Mouse (Mus musculus): Measurements from ENCODE around the gene Fcgr2b. TPM values are rescaled to one million over a fixed set of nuclear protein-coding genes. Genes with fewer than 3 reads are reported as not detected.
"Not testable (repeated sequence)": the region's sequence is repeated elsewhere in the genome, so short reads cannot be mapped to it uniquely, and the experiment has no call there.

Fcgr2b gene
- polyA plus RNA-seq, 1 experiment from 2014 or later: 0.52 TPM

DNA sequence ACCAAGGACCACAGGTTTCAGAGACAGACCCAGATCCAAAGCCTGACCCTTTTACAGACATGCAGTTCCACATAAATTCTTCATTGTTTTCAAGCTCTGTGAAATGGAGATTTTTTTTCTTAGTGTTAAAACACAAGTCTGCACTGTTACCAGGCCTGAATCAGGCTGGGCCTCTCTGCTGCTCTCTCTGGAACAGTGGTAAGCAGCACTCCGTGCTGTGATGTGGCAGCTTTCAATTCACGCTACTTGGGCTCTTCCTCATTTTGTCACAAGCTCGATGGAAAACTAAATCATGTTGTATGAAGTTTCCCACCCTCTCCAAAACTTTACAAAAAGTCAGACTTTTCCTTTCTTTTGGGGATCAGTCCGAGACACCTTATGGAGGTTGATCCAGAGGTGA, 6.7 kb upstream of the Fcgr2b start:
- no peaks in the 10 kb centered on the region for H3K4me1 ChIP-seq (ENCODE audit: control insufficient read depth, insufficient read depth, low read length)
- H3K27me3 ChIP-seq (replicated peaks; ENCODE audit: control insufficient read depth, insufficient read depth, low read length): no peaks in the 10 kb centered on the region
- no peak overlapping the region for H3K4me2 ChIP-seq (ENCODE audit: low read length)
- WGBS: 87% methylated on average over 4 of the region's 4 CpGs
- H3K9ac ChIP-seq (ENCODE audit: low read length): no peak overlapping the region
- no peaks in the 10 kb centered on the region for H3K36me3 ChIP-seq (ENCODE audit: control insufficient read depth, insufficient read depth, low read length)
- no peaks in the 10 kb centered on the region for H3K9me3 ChIP-seq (replicated peaks; ENCODE audit: control insufficient read depth, low read length)
- ATAC-seq (no peak), DNase-seq (ENCODE audit: low spot score) (no peak)
- no peak overlapping the region for H3K27ac ChIP-seq (ENCODE audit: low read depth, low read length)
- H3K4me3 ChIP-seq (ENCODE audit: low read depth, low read length): no peak overlapping the region

DNA sequence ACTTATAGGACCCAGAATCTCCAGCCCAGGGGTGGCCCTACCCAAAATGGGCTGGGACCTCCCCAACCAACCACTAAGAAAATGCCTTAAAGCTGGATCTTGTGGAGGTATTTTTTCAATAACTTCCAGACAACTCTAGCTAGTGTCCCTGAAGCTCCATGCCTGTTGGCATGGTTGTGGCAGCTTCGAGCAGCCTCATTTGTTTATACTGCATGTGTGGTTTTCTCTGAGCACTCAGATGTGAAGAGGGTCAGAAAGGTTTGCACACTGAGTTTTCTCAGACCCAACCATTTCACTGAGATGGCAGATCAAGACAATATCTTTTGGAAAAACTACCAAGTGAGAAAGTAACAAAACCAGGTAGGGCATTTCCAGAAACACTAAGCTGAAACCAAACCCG, 6.0 kb upstream of the Fcgr2b start:
- DNase-seq (ENCODE audit: low spot score) (no peak), ATAC-seq (no peak)
- Histone ChIP-seq H3K27me3 (replicated peaks; ENCODE audit: control insufficient read depth, insufficient read depth, low read length) (no peaks in the 10 kb centered on the region), H3K36me3 (ENCODE audit: control insufficient read depth, insufficient read depth, low read length) (no peaks in the 10 kb centered on the region), H3K9ac (ENCODE audit: low read length) (no peak overlapping the region), H3K9me3 (replicated peaks; ENCODE audit: control insufficient read depth, low read length) (no peaks in the 10 kb centered on the region), H3K27ac (ENCODE audit: low read depth, low read length) (no peak overlapping the region), H3K4me1 (ENCODE audit: control insufficient read depth, insufficient read depth, low read length) (no peaks in the 10 kb centered on the region), H3K4me2 (ENCODE audit: low read length) (no peak overlapping the region), H3K4me3 (ENCODE audit: low read depth, low read length) (no peak overlapping the region)
- WGBS: 80% methylated on average over 2 of the region's 2 CpGs

DNA sequence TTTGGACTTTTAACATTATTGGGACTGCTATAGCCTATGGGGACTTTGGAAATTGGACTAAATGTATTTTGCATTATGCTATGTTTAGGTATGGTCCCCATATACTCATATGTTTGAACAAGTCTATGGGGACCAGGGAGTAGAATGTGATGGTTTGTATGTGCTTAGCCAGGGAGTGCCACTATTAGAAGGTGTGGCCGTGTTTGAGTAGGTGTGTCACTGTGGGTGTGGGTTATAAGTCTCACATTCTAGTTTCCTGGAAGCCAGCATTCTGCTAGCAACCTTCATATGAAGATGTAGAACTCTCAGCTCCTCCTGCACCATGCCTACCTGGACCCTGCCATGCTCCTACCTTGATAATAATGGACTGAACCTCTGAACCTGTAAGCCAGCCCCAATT, 5.3 kb upstream of the Fcgr2b start:
- not testable (repeated sequence) for H3K9me3 ChIP-seq (replicated peaks; ENCODE audit: control insufficient read depth, low read length); ATAC-seq; DNase-seq (ENCODE audit: low spot score); H3K27me3 ChIP-seq (replicated peaks; ENCODE audit: control insufficient read depth, insufficient read depth, low read length); H3K4me1 ChIP-seq (ENCODE audit: control insufficient read depth, insufficient read depth, low read length); H3K4me3 ChIP-seq (ENCODE audit: low read depth, low read length); H3K4me2 ChIP-seq (ENCODE audit: low read length); H3K36me3 ChIP-seq (ENCODE audit: control insufficient read depth, insufficient read depth, low read length); H3K9ac ChIP-seq (ENCODE audit: low read length); H3K27ac ChIP-seq (ENCODE audit: low read depth, low read length)
- WGBS: 79% methylated on average over 1 of the region's 1 CpGs

DNA sequence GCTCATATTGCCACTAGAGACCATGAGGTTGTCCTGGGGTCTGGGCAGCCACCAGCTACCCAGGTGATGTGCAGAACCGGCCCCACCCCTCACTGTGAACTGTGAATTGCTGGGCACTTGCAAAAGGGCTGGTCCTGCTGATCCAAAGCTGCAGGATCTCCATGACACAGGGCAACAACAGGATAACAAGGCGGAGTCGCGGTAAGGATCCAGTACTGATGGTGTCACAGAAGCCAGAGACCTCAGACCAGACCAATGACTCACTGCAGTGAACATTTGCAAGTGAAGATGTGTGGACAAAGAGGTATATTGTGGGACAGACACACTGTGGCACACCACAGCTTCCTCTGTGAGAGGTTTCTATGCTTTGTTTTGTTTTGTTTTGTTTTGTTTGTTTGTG, 2.3 kb upstream of the Fcgr2b start:
- Histone ChIP-seq H3K4me2 (ENCODE audit: low read length) (no peak overlapping the region), H3K27me3 (replicated peaks; ENCODE audit: control insufficient read depth, insufficient read depth, low read length) (no peaks in the 10 kb centered on the region), H3K36me3 (ENCODE audit: control insufficient read depth, insufficient read depth, low read length) (no peaks in the 10 kb centered on the region), H3K9me3 (replicated peaks; ENCODE audit: control insufficient read depth, low read length) (no peaks in the 10 kb centered on the region), H3K4me3 (ENCODE audit: low read depth, low read length) (no peak overlapping the region), H3K4me1 (ENCODE audit: control insufficient read depth, insufficient read depth, low read length) (no peaks in the 10 kb centered on the region), H3K9ac (ENCODE audit: low read length) (no peak overlapping the region), H3K27ac (ENCODE audit: low read depth, low read length) (no peak overlapping the region)
- WGBS: 90% methylated on average over 4 of the region's 4 CpGs
- no peak for ATAC-seq
- no peak for DNase-seq (ENCODE audit: low spot score)

DNA sequence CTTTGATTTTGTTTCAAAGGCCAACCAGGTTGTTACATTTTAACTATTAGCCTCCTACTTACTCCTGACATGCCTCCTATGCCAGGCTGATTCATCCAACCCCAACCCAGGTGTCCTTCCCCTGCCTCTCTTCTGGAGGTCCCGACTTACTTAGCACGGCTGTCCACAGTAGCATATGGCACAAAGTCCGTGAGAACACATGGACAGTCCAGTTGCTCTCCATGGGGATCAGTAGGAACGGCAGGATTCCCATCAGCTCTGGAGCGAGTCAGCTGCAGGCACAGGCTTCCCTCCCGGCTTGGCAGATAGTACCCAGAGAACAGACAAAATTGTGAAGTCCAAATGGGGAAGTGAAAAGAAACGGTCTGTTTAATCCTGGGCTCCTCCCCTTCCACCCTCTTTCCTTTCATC, 591 bp downstream of the Fcgr2b start:
- DNase-seq (ENCODE audit: low spot score) (no peak), ATAC-seq (no peak)
- H3K36me3 ChIP-seq (ENCODE audit: control insufficient read depth, insufficient read depth, low read length): no peaks in the 10 kb centered on the region
- no peak overlapping the region for H3K27ac ChIP-seq (ENCODE audit: low read depth, low read length)
- H3K4me1 ChIP-seq (ENCODE audit: control insufficient read depth, insufficient read depth, low read length): no peaks in the 10 kb centered on the region
- WGBS: 80% methylated on average over 7 of the region's 7 CpGs
- no peak overlapping the region for H3K9ac ChIP-seq (ENCODE audit: low read length)
- no peak overlapping the region for H3K4me2 ChIP-seq (ENCODE audit: low read length)
- H3K4me3 ChIP-seq (ENCODE audit: low read depth, low read length): no peak overlapping the region
- H3K9me3 ChIP-seq (replicated peaks; ENCODE audit: control insufficient read depth, low read length): no peaks in the 10 kb centered on the region
- no peaks in the 10 kb centered on the region for H3K27me3 ChIP-seq (replicated peaks; ENCODE audit: control insufficient read depth, insufficient read depth, low read length)

DNA sequence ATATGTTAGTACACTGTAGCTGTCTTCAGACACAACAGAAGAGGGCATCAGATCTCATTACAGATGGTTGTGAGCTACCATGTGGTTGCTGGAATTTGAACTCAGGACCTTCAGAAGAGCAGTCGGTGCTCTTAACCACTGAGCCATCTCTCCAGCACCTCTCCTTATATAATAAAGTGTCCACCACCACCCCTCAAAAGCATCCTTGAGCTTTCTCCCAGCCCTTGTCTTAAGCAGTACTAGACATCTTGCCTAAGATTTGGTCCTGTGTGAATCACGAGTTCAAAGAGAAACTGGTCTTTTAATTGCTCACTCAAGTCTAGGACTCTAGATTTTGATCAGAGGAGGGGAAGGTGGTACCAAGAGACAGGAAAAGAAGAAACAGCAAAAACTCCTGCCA, 997 bp downstream of the Fcgr2b start:
- 76% methylated on average over 2 of the region's 2 CpGs for WGBS
- DNase-seq (ENCODE audit: low spot score): not testable (repeated sequence)

DNA sequence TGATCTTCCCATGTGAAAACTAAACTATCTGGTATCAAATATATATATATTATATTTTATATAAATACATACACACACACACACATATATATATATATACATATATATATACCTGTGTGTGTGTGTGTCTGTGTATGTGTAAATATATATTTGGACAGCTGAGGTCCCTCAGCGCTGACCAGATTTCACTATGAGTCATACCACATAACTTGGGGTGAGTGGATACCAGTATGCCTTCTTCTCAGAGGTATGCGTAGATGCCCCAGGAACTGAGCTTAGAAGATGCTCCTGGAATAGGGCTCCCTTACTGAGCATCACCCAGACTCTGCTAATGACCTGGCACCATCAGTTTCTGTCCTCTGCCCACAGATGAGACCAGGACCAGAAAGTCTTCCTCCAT, 1.6 kb downstream of the Fcgr2b start:
- no peak overlapping the region for H3K4me2 ChIP-seq (ENCODE audit: low read length)
- no peak overlapping the region for H3K27ac ChIP-seq (ENCODE audit: low read depth, low read length)
- H3K27me3 ChIP-seq (replicated peaks; ENCODE audit: control insufficient read depth, insufficient read depth, low read length): no peaks in the 10 kb centered on the region
- H3K9ac ChIP-seq (ENCODE audit: low read length): no peak overlapping the region
- no peak for ATAC-seq
- WGBS: 96% methylated on average over 2 of the region's 2 CpGs
- no peak for DNase-seq (ENCODE audit: low spot score)
- no peak overlapping the region for H3K4me3 ChIP-seq (ENCODE audit: low read depth, low read length)
- H3K36me3 ChIP-seq (ENCODE audit: control insufficient read depth, insufficient read depth, low read length): no peaks in the 10 kb centered on the region
- no peaks in the 10 kb centered on the region for H3K4me1 ChIP-seq (ENCODE audit: control insufficient read depth, insufficient read depth, low read length)
- no peaks in the 10 kb centered on the region for H3K9me3 ChIP-seq (replicated peaks; ENCODE audit: control insufficient read depth, low read length)

More for the DNA sequence above, 997 bp downstream of the Fcgr2b start:
- not testable (repeated sequence) for H3K9me3 ChIP-seq (replicated peaks; ENCODE audit: control insufficient read depth, low read length); H3K27me3 ChIP-seq (replicated peaks; ENCODE audit: control insufficient read depth, insufficient read depth, low read length); ATAC-seq; H3K9ac ChIP-seq (ENCODE audit: low read length); H3K4me2 ChIP-seq (ENCODE audit: low read length); H3K4me1 ChIP-seq (ENCODE audit: control insufficient read depth, insufficient read depth, low read length); H3K4me3 ChIP-seq (ENCODE audit: low read depth, low read length); H3K36me3 ChIP-seq (ENCODE audit: control insufficient read depth, insufficient read depth, low read length); H3K27ac ChIP-seq (ENCODE audit: low read depth, low read length)

DNA sequence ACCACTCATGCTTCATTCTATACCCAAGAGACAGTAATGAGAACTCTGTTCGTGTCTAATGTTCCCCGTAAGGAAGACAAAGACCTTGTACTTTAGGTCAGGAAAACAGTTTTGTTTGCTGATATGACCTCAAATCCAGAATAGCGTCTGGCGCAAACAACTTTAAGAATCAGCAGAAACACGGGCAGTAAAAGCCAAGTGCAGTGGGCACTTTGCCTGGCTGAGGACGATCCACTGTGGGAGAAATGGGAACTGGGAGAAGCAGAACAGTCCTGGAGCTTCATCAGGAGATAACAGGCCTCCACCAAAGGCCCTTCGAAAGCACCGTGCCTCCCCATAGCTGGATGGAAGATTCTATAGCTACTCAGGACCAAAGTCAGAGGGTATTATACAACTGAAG, 2.2 kb downstream of the Fcgr2b start:
- Histone ChIP-seq H3K27ac (ENCODE audit: low read depth, low read length) (no peak overlapping the region), H3K36me3 (ENCODE audit: control insufficient read depth, insufficient read depth, low read length) (no peaks in the 10 kb centered on the region), H3K4me3 (ENCODE audit: low read depth, low read length) (no peak overlapping the region), H3K9me3 (replicated peaks; ENCODE audit: control insufficient read depth, low read length) (no peaks in the 10 kb centered on the region), H3K4me1 (ENCODE audit: control insufficient read depth, insufficient read depth, low read length) (no peaks in the 10 kb centered on the region), H3K27me3 (replicated peaks; ENCODE audit: control insufficient read depth, insufficient read depth, low read length) (no peaks in the 10 kb centered on the region), H3K4me2 (ENCODE audit: low read length) (no peak overlapping the region), H3K9ac (ENCODE audit: low read length) (no peak overlapping the region)
- DNase-seq (ENCODE audit: low spot score): no peak
- no peak for ATAC-seq
- 87% methylated on average over 8 of the region's 8 CpGs for WGBS

DNA sequence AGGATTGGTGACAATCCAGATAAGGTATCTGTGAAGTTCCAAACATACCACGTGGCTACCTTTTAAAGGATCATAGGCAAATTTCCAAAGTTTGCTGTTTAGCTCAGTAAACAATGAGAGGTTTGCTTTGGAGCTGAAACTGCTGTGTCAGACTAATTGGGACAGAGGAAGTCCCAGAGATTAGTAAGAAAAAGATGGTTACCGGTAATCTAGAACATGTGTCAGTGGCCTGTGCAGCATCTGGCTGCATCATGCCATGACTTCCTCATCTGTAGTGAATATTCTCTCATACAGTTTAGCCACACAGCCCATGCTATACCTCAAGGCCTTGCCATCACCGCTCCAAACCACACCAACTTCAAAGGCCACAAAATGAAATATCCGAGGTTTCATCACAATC, 3.4 kb downstream of the Fcgr2b start:
- Histone ChIP-seq H3K36me3 (ENCODE audit: control insufficient read depth, insufficient read depth, low read length) (no peaks in the 10 kb centered on the region), H3K4me1 (ENCODE audit: control insufficient read depth, insufficient read depth, low read length) (no peaks in the 10 kb centered on the region), H3K9ac (ENCODE audit: low read length) (no peak overlapping the region), H3K4me2 (ENCODE audit: low read length) (no peak overlapping the region), H3K4me3 (ENCODE audit: low read depth, low read length) (no peak overlapping the region), H3K9me3 (replicated peaks; ENCODE audit: control insufficient read depth, low read length) (no peaks in the 10 kb centered on the region), H3K27ac (ENCODE audit: low read depth, low read length) (no peak overlapping the region), H3K27me3 (replicated peaks; ENCODE audit: control insufficient read depth, insufficient read depth, low read length) (no peaks in the 10 kb centered on the region)
- DNase-seq (ENCODE audit: low spot score) (no peak), ATAC-seq (no peak)
- 87% methylated on average over 4 of the region's 4 CpGs for WGBS

DNA sequence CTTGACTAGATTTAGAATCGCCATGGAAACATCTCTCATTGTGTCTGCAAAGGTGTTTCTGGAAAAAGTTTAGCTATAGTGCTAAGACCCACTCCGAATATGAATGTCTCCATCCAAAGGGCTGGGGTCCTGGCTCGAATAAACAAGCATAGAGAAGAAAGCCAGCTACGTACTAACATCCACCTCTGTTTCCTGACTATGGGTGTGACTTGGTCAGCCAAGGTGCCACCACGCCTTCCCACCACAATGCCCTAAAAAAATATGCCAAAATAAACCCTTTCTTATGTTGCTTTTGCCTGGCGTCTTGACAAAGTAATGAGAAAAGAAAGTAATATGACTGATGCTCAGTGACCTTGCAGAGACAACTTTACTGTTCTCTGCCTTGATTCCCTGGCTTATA, 3.9 kb downstream of the Fcgr2b start:
- Histone ChIP-seq H3K4me3 (ENCODE audit: low read depth, low read length) (no peak overlapping the region), H3K4me1 (ENCODE audit: control insufficient read depth, insufficient read depth, low read length) (no peaks in the 10 kb centered on the region), H3K4me2 (ENCODE audit: low read length) (no peak overlapping the region), H3K27me3 (replicated peaks; ENCODE audit: control insufficient read depth, insufficient read depth, low read length) (no peaks in the 10 kb centered on the region), H3K9me3 (replicated peaks; ENCODE audit: control insufficient read depth, low read length) (no peaks in the 10 kb centered on the region), H3K9ac (ENCODE audit: low read length) (no peak overlapping the region), H3K27ac (ENCODE audit: low read depth, low read length) (no peak overlapping the region), H3K36me3 (ENCODE audit: control insufficient read depth, insufficient read depth, low read length) (no peaks in the 10 kb centered on the region)
- WGBS: 86% methylated on average over 6 of the region's 6 CpGs
- no peak for DNase-seq (ENCODE audit: low spot score)
- no peak for ATAC-seq

Data from forebrain, embryonic 14.5 days (tissue).